Mouse (Mus musculus): Measurements from ENCODE around the gene Ankef1. TPM values are rescaled to one million over a fixed set of nuclear protein-coding genes. Genes with fewer than 3 reads are reported as not detected.

The Ankef1 gene
- polyA plus RNA-seq, 1 experiment = 1.5 TPM

GRCm38 (mm10) chr2:136515501-136515900, 13.8 kb downstream of the Ankef1 start:
- TF ChIP-seq POLR2A (IDR thresholded peaks at IDR 0.05; ENCODE audit: low read depth, low read length) = no peak
- TF ChIP-seq CTCF (conservative IDR thresholded peaks at IDR 0.05; ENCODE audit: insufficient read depth, insufficient read length, low read depth, low read length) = no peak
- H3K4me3 ChIP-seq (ENCODE audit: insufficient read depth, low read depth, low read length) = no peak overlapping the region
- no peak for DNase-seq
- no peaks in the 10 kb centered on the region for H3K27me3 ChIP-seq (replicated peaks; ENCODE audit: control insufficient read depth, insufficient read depth, low read length)
- WGBS = 80% methylated on average over 2 of the region's 2 CpGs
- no peak overlapping the region for H3K27ac ChIP-seq (ENCODE audit: insufficient read depth, low read depth, low read length)
- no peaks in the 10 kb centered on the region for H3K36me3 ChIP-seq (ENCODE audit: control insufficient read depth, insufficient read depth, low read length)
- H3K4me1 ChIP-seq (ENCODE audit: control insufficient read depth, insufficient read depth, low read length) = no peaks in the 10 kb centered on the region

DNA sequence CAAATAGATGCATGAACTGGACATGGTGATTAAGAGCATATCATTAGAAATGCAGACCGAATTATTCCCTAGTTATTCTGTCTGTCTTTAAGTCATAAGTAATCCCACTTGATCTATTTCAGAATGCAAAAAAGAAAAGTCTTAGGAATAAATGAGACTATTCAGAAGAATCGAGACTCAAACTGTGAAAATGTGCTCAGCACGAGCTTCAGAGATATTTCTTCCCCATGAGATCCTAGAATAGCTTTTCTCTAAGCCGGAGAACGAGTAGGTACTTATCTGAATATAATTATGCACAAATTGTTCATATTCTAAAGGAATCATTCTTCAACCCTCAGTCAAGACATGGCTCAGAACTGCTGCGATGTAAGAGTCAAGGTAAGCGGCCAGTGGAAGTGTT, 27.2 kb downstream of the Ankef1 start:
- TF ChIP-seq POLR2A (IDR thresholded peaks at IDR 0.05; ENCODE audit: low read depth, low read length) = no peak
- TF ChIP-seq CTCF (conservative IDR thresholded peaks at IDR 0.05; ENCODE audit: insufficient read depth, insufficient read length, low read depth, low read length) = no peak
- Histone ChIP-seq H3K36me3 (ENCODE audit: control insufficient read depth, insufficient read depth, low read length) (no peaks in the 10 kb centered on the region), H3K27ac (ENCODE audit: insufficient read depth, low read depth, low read length) (no peak overlapping the region), H3K4me3 (ENCODE audit: insufficient read depth, low read depth, low read length) (no peak overlapping the region), H3K27me3 (replicated peaks; ENCODE audit: control insufficient read depth, insufficient read depth, low read length) (no peaks in the 10 kb centered on the region), H3K4me1 (ENCODE audit: control insufficient read depth, insufficient read depth, low read length) (no peaks in the 10 kb centered on the region)
- 88% methylated on average over 7 of the region's 7 CpGs for WGBS
- no peak for DNase-seq

GRCm38 (mm10) chr2:136532033-136532432, 30.3 kb downstream of the Ankef1 start:
- TF ChIP-seq CTCF (conservative IDR thresholded peaks at IDR 0.05; ENCODE audit: insufficient read depth, insufficient read length, low read depth, low read length) (no peak), POLR2A (IDR thresholded peaks at IDR 0.05; ENCODE audit: low read depth, low read length) (no peak)
- WGBS = 2% methylated on average over 23 of the region's 23 CpGs
- H3K36me3 ChIP-seq (ENCODE audit: control insufficient read depth, insufficient read depth, low read length) = no peaks in the 10 kb centered on the region
- peak; percentile 64 for DNase-seq
- H3K27ac ChIP-seq (ENCODE audit: insufficient read depth, low read depth, low read length) = no peak overlapping the region
- H3K4me3 ChIP-seq (ENCODE audit: insufficient read depth, low read depth, low read length) = peak overlapping the region; percentile 46
- H3K27me3 ChIP-seq (replicated peaks; ENCODE audit: control insufficient read depth, insufficient read depth, low read length) = no peaks in the 10 kb centered on the region
- H3K4me1 ChIP-seq (ENCODE audit: control insufficient read depth, insufficient read depth, low read length) = no peaks in the 10 kb centered on the region

GRCm38 (mm10) chr2:136558020-136558419, 56.3 kb downstream of the Ankef1 start:
- Histone ChIP-seq H3K4me3 (ENCODE audit: insufficient read depth, low read depth, low read length) (no peak overlapping the region), H3K36me3 (ENCODE audit: control insufficient read depth, insufficient read depth, low read length) (no peaks in the 10 kb centered on the region), H3K27me3 (replicated peaks; ENCODE audit: control insufficient read depth, insufficient read depth, low read length) (no peaks in the 10 kb centered on the region), H3K4me1 (ENCODE audit: control insufficient read depth, insufficient read depth, low read length) (no peaks in the 10 kb centered on the region), H3K27ac (ENCODE audit: insufficient read depth, low read depth, low read length) (no peak overlapping the region)
- DNase-seq = no peak
- 64% methylated on average over 5 of the region's 5 CpGs for WGBS
- no peak for TF ChIP-seq POLR2A (IDR thresholded peaks at IDR 0.05; ENCODE audit: low read depth, low read length)
- peak; percentile 51 for TF ChIP-seq CTCF (conservative IDR thresholded peaks at IDR 0.05; ENCODE audit: insufficient read depth, insufficient read length, low read depth, low read length)

DNA sequence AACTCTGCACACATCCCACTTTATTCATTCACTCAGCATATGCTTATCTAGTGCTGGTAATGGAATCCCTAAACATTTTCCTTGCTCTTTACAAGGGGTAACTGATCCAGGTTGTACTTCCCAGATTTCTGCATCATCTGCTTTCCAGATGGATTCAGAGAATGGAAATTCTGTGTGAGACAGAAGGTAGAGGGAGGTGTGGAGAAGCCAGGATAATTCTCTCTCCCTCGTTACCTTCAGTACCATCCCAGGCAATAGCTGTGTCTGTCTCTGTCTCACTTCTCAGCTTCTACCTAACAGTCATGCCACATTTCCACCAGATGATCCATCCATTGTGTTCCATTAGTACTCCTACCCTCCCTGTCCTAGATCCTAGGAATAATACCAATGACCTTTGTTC, 60.6 kb downstream of the Ankef1 start:
- Histone ChIP-seq H3K36me3 (ENCODE audit: control insufficient read depth, insufficient read depth, low read length) (no peaks in the 10 kb centered on the region), H3K27me3 (replicated peaks; ENCODE audit: control insufficient read depth, insufficient read depth, low read length) (no peaks in the 10 kb centered on the region), H3K27ac (ENCODE audit: insufficient read depth, low read depth, low read length) (no peak overlapping the region), H3K4me3 (ENCODE audit: insufficient read depth, low read depth, low read length) (no peak overlapping the region), H3K4me1 (ENCODE audit: control insufficient read depth, insufficient read depth, low read length) (no peaks in the 10 kb centered on the region)
- DNase-seq = no peak
- TF ChIP-seq CTCF (conservative IDR thresholded peaks at IDR 0.05; ENCODE audit: insufficient read depth, insufficient read length, low read depth, low read length) = no peak
- no peak for TF ChIP-seq POLR2A (IDR thresholded peaks at IDR 0.05; ENCODE audit: low read depth, low read length)
- 89% methylated on average over 1 of the region's 1 CpGs for WGBS

- no peak overlapping the region for H3K27ac ChIP-seq (ENCODE audit: insufficient read depth, low read depth, low read length)
- DNase-seq = no peak
- H3K36me3 ChIP-seq (ENCODE audit: control insufficient read depth, insufficient read depth, low read length) = no peaks in the 10 kb centered on the region
- WGBS = 65% methylated on average over 2 of the region's 2 CpGs
- no peaks in the 10 kb centered on the region; the same call in 1 of the 2 replicates for H3K27me3 ChIP-seq (replicated peaks; ENCODE audit: control insufficient read depth, insufficient read depth, low read length)
- H3K4me3 ChIP-seq (ENCODE audit: insufficient read depth, low read depth, low read length) = no peak overlapping the region
- TF ChIP-seq POLR2A (IDR thresholded peaks at IDR 0.05; ENCODE audit: low read depth, low read length) (no peak), CTCF (conservative IDR thresholded peaks at IDR 0.05; ENCODE audit: insufficient read depth, insufficient read length, low read depth, low read length) (no peak)
- no peaks in the 10 kb centered on the region for H3K4me1 ChIP-seq (ENCODE audit: control insufficient read depth, insufficient read depth, low read length)
Observed at GRCm38 (mm10) chr2:136570856-136571255, 69.1 kb downstream of the Ankef1 start.

DNA sequence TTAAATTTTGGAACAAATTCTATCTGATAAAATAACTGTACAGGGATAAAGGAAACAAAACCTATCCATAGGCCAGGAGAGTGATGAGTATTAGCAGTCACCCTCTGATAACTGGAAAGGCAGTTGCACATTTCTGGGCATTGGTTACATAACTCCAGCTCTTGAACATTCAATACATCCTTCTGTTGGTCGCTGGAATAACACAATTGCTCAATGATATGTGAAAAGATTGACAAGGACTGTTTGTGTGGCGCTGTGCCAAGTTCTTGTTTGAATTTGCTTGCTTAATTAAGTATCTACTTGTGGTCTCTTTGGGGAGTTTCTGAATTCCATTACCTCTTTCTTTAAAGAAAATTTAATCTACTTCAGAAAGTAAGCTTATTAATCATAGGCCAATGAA, 81.1 kb downstream of the Ankef1 start:
- Histone ChIP-seq H3K27me3 (replicated peaks; ENCODE audit: control insufficient read depth, insufficient read depth, low read length) (no peaks in the 10 kb centered on the region), H3K36me3 (ENCODE audit: control insufficient read depth, insufficient read depth, low read length) (no peaks in the 10 kb centered on the region), H3K27ac (ENCODE audit: insufficient read depth, low read depth, low read length) (no peak overlapping the region), H3K4me1 (ENCODE audit: control insufficient read depth, insufficient read depth, low read length) (no peaks in the 10 kb centered on the region), H3K4me3 (ENCODE audit: insufficient read depth, low read depth, low read length) (no peak overlapping the region)
- WGBS = 55% methylated on average over 2 of the region's 2 CpGs
- no peak for TF ChIP-seq CTCF (conservative IDR thresholded peaks at IDR 0.05; ENCODE audit: insufficient read depth, insufficient read length, low read depth, low read length)
- TF ChIP-seq POLR2A (IDR thresholded peaks at IDR 0.05; ENCODE audit: low read depth, low read length) = no peak
- DNase-seq = no peak

- H3K27me3 ChIP-seq (replicated peaks; ENCODE audit: control insufficient read depth, insufficient read depth, low read length) = no peaks in the 10 kb centered on the region
- H3K4me3 ChIP-seq (ENCODE audit: insufficient read depth, low read depth, low read length) = no peak overlapping the region
- no peaks in the 10 kb centered on the region for H3K4me1 ChIP-seq (ENCODE audit: control insufficient read depth, insufficient read depth, low read length)
- H3K27ac ChIP-seq (ENCODE audit: insufficient read depth, low read depth, low read length) = no peak overlapping the region
- no peaks in the 10 kb centered on the region for H3K36me3 ChIP-seq (ENCODE audit: control insufficient read depth, insufficient read depth, low read length)
- 28% methylated on average over 2 of the region's 2 CpGs for WGBS
- DNase-seq = no peak
- no peak for TF ChIP-seq CTCF (conservative IDR thresholded peaks at IDR 0.05; ENCODE audit: insufficient read depth, insufficient read length, low read depth, low read length)
- no peak for TF ChIP-seq POLR2A (IDR thresholded peaks at IDR 0.05; ENCODE audit: low read depth, low read length)
Observed at GRCm38 (mm10) chr2:136588811-136589210, 87.1 kb downstream of the Ankef1 start.

Measured in kidney, adult 2 months (tissue).